In genomic region chrX:142821846-142822245, GRCm38 (mm10) we compare ENCODE assay signal across 8 mouse cellular contexts.
DNase-seq lines count a peak whose midpoint lies in the region; ATAC-seq lines count a peak whose summit lies in the region.

No protein-coding gene starts in this region.

- no peaks in the 10 kb centered on the region for H3K36me3 ChIP-seq in heart, embryonic 13.5 days

- 36% methylated on average over 3 of the region's 3 CpGs for WGBS in heart, embryonic 13.5 days

- peaks cover 54% of the 10 kb centered on the region for H3K4me1 ChIP-seq in heart, embryonic 13.5 days

- H3K27me3 ChIP-seq in heart, embryonic 13.5 days (replicated peaks) = no peaks in the 10 kb centered on the region; the same call in 1 of the 2 replicates

- intact Hi-C loops in heart, postnatal 14 days (cut with DNase I) = loop anchor here (1.0 kb wide), 1 partner anchor 229 kb away; no protein-coding TSS in a partner anchor
- intact Hi-C loops in gastrocnemius, postnatal 14 days (cut with DNase I; ENCODE audit: low total_unique reads) = loop anchor here (2.0 to 10.0 kb wide), 2 partner anchors 143 to 229 kb away; partner anchors contain the start of gene Ammecr1

- DNase-seq in heart, postnatal 14 days = no peak
- peak; percentile 10 for DNase-seq in lung, postnatal 10 days
- DNase-seq in lung, postnatal 4 days = no peak
- DNase-seq in MN1 (ENCODE audit: low spot score) = peak; percentile 24
- DNase-seq in gastrocnemius, postnatal 14 days = no peak
- DNase-seq in ovary, adult 18-20 months (ENCODE audit: low spot score) = no peak

- H3K27ac ChIP-seq in heart, embryonic 13.5 days (replicated peaks) = 0 out of 2 replicates have a peak overlapping the region, but pooled peaks have one; percentile 12

- no peak overlapping the region for H3K9ac ChIP-seq in heart, embryonic 13.5 days

- no peak for ATAC-seq in heart, embryonic 13.5 days (ENCODE audit: extremely low read depth, insufficient number of reproducible peaks, low FRiP score, low TSS enrichment)
- 0 out of 2 replicates have a peak, but pooled peaks have one; percentile 30 for ATAC-seq in megakaryocyte, adult 5-6 weeks (ENCODE audit: poor library complexity, severe bottlenecking)

- no peaks in the 10 kb centered on the region for H3K9me3 ChIP-seq in heart, embryonic 13.5 days

- no peak overlapping the region for H3K4me3 ChIP-seq in heart, embryonic 13.5 days

- H3K4me2 ChIP-seq in heart, embryonic 13.5 days = no peak overlapping the region

Comparison
In these comparisons a context has a peak if more than half of its experiments do, and no peak if none do; other contexts are left out.
1. DNase-seq: peak in lung, postnatal 10 days (single experiment) and MN1 (single experiment); none in heart, postnatal 14 days (0 of 2), lung, postnatal 4 days (0 of 2), gastrocnemius, postnatal 14 days (single experiment) and ovary, adult 18-20 months (single experiment).